Mouse (Mus musculus) adrenal gland, adult 8-10 months (tissue): ENCODE measurements around the gene Angel2. TPM values are rescaled to one million over a fixed set of nuclear protein-coding genes. Genes with fewer than 3 reads are reported as not detected.
A peak's percentile ranks its signal among the peaks of the same experiment; 100 is the strongest.

ENCODE experiments used
- DNase-seq: peaks from one replicate; pipeline ENCODE4 v3.0.0; 2022
- total RNA-seq, 4 experiments: library from RNA; stranded (reverse); gene quantifications; 2 replicates each; pipeline ENCODE4 v1.2.4; 2022

The Angel2 gene
- total RNA-seq, 4 experiments from 2014 or later, result 50.5 to 75.4 (median 65.5) TPM

GRCm38 (mm10) chr1:190929010-190929695 is 4.2 kb downstream of the Angel2 start:
- DNase-seq, result peak; percentile 34

- no peak for DNase-seq
Measured at GRCm38 (mm10) chr1:190930181-190930580, 5.3 kb downstream of the Angel2 start.

GRCm38 (mm10) chr1:190939803-190940202 is 14.9 kb downstream of the Angel2 start:
- no peak for DNase-seq

GRCm38 (mm10) chr1:190944109-190944760 is 19.3 kb downstream of the Angel2 start:
- peak; percentile 35 for DNase-seq

- no peak for DNase-seq
Measured at GRCm38 (mm10) chr1:190947986-190948385, 23.1 kb downstream of the Angel2 start.

GRCm38 (mm10) chr1:190948439-190948838 is 23.5 kb downstream of the Angel2 start:
- peak; percentile 67 for DNase-seq

- DNase-seq, result no peak
Measured at GRCm38 (mm10) chr1:190948846-190949245, 23.9 kb downstream of the Angel2 start.

- no peak for DNase-seq
Measured at GRCm38 (mm10) chr1:190951014-190951413, 26.1 kb downstream of the Angel2 start.

- DNase-seq, result no peak
Measured at GRCm38 (mm10) chr1:190953009-190953408, 28.1 kb downstream of the Angel2 start.

GRCm38 (mm10) chr1:190958821-190959220 is 33.9 kb downstream of the Angel2 start:
- DNase-seq, result no peak

GRCm38 (mm10) chr1:190962760-190963159 is 37.8 kb downstream of the Angel2 start:
- DNase-seq, result no peak

GRCm38 (mm10) chr1:190964992-190965780 is 40.3 kb downstream of the Angel2 start:
- DNase-seq, result no peak

GRCm38 (mm10) chr1:190968010-190968409 is 43.1 kb downstream of the Angel2 start:
- no peak for DNase-seq

GRCm38 (mm10) chr1:190971708-190972610 is 47.0 kb downstream of the Angel2 start:
- DNase-seq, result no peak

- DNase-seq, result no peak
Measured at GRCm38 (mm10) chr1:190972612-190973192, 47.8 kb downstream of the Angel2 start.

GRCm38 (mm10) chr1:190974191-190974590 is 49.3 kb downstream of the Angel2 start:
- DNase-seq, result no peak

GRCm38 (mm10) chr1:190974833-190975232 is 49.9 kb downstream of the Angel2 start:
- DNase-seq, result no peak

- no peak for DNase-seq
Measured at GRCm38 (mm10) chr1:190976887-190977573, 52.1 kb downstream of the Angel2 start.

GRCm38 (mm10) chr1:190978001-190978400 is 53.1 kb downstream of the Angel2 start:
- DNase-seq, result no peak

- no peak for DNase-seq
Measured at GRCm38 (mm10) chr1:190978511-190979073, 53.7 kb downstream of the Angel2 start.

- peak; percentile 77 for DNase-seq
Measured at GRCm38 (mm10) chr1:190979100-190979563, 54.2 kb downstream of the Angel2 start, which contains the start of gene Vash2. Vash2 (minus strand) TSS chr1:190979296.
